Mouse (Mus musculus) embryo, embryonic 11 days (tissue): ENCODE data around the gene AW822073.

Source experiments
- DNase-seq: peaks from one replicate; pipeline ENCODE4 v3.0.0-alpha.2; 2015

Gene AW822073

DNA sequence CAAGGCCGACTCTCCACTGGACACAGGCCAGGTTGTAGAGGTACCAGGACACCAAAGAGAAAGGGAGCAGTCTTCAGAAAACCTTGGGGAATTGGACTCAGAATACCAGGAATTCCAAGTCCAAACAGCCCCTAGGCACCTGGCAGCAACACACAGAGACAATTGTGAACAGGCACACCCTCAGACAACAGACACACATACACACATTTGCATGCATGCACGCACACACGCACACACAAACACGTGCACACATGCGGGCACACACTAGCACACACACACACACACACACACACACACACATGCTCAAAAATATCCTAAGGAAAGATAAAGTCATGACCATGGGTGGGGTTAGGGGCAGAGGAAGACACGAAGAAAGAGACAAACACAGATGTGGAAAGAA is 4.0 kb downstream of the AW822073 start:
- DNase-seq: no peak

DNA sequence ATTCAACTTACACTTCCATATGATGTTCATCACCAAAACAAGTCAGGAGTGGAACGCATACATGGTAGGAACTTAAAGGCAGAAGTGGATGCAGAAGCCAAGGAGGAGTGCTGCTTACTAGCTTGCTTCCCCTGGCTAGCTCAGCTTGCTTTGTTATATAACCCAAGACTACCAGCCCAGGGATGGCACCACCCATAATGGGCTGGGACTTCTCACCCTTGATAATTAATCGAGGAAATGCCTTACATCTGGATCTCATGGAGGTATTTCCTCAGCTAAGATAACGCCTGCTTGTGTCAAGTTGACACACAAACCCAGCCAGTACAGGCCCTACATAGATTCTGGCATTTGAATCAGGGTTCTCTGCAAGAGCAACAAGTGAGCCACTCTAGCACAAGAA is 7.4 kb downstream of the AW822073 start:
- DNase-seq: no peak

DNA sequence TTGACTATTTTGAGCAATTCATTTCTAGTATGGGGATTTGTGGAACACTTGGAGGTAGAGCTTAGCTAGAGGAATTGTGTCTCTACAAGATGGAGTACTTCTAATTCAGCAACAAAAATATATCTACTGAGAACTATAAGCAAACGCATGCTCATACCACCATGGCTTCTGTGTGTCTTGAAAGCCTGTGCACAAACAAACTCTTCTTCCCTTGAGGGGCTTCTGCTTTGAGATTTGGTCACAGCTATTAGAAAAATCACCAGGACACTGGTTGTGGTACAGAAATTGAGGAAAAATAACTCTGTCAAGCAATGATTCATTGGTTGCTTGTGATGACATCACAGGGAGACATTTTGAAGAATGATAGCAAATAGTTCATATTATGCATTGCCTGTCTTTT is 9.4 kb downstream of the AW822073 start:
- no peak for DNase-seq

GRCm38 (mm10) chr10:58214934-58215333 is 9.8 kb downstream of the AW822073 start:
- no peak for DNase-seq

DNA sequence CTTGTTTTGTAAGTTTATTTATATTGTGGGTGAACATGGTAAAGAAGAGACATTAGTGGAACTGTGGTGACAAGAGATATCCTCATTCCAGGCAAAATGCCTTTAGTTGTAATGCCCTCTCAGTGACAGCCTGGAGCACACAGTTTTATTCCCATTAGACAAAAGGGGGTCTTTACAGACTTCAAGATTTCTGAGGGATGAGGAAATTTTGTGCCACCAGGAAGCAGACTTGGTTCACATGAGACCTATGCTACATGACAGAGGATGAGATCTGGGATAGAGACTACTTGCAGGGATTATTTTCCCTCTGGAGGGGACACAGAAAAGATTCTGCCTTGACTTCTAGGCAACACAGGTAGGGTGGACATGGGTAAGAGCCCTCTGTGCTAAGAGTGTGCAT is 10.2 kb downstream of the AW822073 start:
- no peak for DNase-seq

GRCm38 (mm10) chr10:58212230-58212629 is 12.5 kb downstream of the AW822073 start:
- DNase-seq: no peak

DNA sequence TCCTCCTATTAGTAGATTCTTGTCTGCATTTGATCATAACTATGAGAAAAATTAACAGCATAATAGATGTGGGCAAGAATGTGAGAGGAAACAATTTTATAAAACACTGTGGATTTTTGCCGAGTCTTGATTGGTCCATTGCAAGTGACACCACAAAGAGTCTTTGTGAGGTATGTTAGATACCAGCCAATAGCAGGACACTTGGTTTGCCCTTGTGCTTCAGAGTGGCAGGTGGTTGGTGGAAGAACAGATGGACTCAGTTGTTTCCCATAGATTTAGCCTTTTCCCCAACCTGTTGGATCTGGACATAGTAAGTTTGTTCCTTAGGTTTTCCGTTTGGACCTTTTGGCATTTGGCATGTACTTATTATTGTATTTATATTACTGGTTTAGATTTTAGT is 13.5 kb downstream of the AW822073 start:
- DNase-seq: no peak

- no peak for DNase-seq
Observed at GRCm38 (mm10) chr10:58210514-58210913, 14.2 kb downstream of the AW822073 start.

GRCm38 (mm10) chr10:58209710-58210467 is 14.8 kb downstream of the AW822073 start:
- no peak for DNase-seq

GRCm38 (mm10) chr10:58206639-58207404 is 17.9 kb downstream of the AW822073 start:
- DNase-seq: no peak

GRCm38 (mm10) chr10:58205986-58206385 is 18.7 kb downstream of the AW822073 start:
- no peak for DNase-seq
